Mouse (Mus musculus): ENCODE results near the gene Ttc16.

Gene Ttc16

DNA sequence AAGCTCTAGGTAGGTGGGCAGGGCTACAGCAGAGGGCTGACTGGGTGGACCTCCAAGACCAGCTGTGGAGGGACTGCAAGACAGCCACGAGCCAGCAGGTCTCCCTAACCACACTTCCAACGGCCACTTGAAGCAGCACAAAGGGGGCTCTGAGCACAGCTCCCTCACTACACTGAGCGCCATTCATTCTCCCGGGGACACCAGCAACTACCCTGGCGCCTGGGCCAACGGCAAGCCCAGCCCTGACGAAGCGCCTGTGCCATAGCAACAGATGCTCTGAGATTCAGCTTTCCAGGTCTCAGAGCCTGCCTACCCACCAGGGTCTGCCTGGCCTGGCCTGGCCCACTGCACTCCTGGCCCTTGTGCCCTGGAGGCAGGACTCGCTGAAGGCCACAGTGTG lies 56.7 kb downstream of the Ttc16 start:
- peak; percentile 79 to 82 for DNase-seq (ENCODE audit: low spot score in 2 of 2)

DNA sequence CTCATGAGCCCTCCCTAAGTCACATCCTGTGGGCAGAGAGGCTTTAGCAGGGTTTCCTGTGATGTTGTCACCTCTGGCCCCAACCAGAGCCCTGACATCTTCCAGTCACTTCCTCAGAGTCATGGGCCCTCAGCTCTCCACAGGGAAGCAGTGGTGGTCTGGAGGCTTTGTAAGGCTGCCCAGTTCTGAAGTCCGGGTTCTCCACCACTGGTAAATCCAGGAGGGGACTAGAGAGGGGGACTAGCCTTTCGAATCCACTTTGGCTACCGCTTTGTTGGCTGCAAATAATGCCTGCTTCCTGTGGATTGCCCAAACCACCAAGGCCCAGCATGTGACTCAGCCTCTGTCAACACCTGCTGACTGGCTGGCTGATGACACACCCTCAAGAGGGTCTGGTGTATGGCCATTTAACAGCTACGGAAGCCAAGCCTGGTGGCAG lies 60.4 kb downstream of the Ttc16 start:
- no peak for DNase-seq (ENCODE audit: low spot score in 2 of 2)

DNA sequence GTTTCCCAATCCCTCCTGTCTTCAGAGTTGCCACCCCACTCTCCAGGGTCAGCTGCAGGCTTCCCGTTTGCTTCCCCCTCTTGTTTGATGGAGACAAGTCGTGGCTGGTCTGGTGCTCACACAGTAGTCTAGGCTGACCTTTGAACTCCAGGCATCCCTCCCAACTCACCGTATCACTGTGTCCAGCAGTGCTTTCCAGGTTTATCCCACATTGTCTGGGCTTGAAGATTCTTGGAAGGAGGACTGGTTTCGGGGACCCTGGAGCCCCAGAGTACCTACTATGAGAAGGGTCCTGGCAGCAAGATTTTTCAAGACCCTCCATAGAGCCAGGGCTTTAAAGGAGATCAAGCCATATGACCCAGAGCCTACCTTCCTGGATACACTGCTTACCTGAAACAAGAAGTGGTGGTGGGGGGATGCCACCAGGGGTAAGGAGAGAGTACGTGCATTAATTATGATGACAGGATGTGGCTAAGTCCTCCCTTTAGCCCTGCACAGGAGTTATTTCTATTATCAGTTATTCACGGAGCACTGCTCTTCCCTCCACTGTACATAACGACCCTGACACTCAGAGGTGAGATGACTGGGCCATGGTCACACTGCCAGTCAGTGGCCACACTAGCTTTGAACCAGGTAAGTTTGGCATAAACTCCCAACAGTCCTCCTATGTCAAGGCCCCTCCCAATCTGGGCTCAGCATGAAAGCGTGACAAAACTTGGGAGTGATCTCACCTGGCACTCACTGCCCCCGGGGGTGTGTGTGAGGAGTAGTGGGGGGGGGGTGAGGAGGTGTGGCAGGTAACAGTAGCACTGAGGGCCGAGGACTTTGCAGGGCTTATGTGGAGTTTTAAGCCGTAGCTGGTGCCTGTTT lies 61.1 kb downstream of the Ttc16 start:
- DNase-seq (ENCODE audit: low spot score in 2 of 2): peak in 1 of 2 experiments; percentile 55

DNA sequence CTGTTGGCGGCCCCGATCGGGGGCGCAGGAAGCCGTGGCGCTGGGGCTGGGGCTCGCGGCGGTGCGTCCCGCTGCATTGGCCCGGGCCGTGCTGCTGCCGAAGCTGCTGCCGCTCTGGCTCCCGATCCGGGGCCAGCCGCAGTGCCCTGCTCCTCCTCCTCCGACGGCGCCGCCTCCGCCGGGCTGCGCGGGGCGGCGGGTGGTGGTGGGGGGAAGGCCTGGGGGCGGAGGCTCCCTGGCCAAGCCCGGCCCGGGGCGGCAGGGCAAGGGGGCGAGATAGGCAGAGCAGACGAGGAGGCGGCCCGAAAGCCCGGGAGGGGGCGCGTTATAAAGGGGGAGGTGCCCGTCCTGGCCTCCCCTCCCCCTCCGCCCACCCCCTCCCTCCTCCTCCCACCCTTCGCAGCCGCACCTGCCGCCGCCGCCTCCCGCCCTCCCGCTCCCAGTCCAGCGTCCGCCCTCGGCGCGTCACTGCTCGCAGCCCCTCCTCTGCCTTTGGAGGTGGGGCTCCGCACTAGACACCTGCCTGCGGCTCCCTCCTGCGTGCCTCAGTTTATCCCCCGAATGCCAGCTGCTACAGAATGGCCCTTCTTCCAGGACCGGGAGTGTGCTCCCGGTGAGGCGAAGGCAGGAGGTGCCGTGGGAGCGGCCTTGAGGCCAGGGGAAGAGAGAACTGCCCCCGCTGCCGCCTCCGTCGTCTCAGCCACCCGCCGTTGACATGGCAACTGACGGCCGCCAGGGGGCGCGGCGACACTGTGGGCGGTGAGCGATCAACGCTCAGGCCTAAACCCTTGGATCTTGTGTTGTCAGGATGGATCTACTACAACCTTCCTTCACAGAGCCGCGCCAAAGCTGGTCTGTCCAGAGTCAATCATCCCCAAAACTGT lies 62.3 kb downstream of the Ttc16 start, which contains the start of gene Cdk9:
Gene Cdk9, minus strand, starts transcription at position 143 of the 884 bp plus-strand sequence.
- peak; percentile 93 for DNase-seq (ENCODE audit: low spot score in 2 of 2)

DNA sequence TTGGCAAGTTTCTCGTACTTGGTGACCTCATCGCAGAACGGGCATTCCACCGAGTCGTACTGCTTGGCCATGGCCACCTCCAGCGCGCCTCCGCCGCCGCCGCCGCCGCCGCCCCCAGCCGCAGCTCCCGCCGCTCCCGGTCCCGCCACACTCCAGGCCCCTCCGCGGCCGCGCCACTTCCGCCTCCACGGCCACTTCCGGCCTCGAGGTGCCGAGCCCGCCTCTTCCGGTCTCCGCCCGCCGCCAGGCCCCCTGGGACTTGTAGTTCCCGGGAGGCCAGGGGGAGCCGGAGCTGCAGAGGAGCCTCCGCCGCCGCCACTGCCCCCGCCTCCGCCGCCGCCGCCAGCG lies 62.9 kb downstream of the Ttc16 start:
- DNase-seq (ENCODE audit: low spot score in 2 of 2): peak; percentile 94 to 95

DNA sequence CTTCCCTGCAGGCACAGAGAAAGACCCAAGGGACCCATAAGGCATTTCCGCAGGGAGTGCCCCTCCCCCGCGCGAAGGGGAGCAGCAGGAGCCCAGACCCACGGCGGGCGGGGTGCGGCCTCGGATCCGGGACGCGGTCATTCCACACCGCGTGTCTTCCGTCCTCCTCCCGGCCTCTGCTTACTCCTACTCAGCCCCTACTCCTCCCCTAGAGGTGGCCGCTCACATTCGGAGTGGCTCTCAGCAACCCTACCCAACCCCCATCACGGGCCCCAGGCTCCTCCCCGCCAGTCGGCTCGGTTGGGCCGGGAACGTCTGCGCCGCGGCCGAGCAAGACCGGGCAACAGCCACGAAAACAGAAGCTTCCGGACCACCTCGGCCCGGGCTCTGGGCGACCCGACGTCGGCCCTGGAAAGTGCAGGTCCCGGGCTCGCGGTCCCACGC lies 63.3 kb downstream of the Ttc16 start:
- DNase-seq (ENCODE audit: low spot score in 2 of 2): peak; percentile 68 to 76

DNA sequence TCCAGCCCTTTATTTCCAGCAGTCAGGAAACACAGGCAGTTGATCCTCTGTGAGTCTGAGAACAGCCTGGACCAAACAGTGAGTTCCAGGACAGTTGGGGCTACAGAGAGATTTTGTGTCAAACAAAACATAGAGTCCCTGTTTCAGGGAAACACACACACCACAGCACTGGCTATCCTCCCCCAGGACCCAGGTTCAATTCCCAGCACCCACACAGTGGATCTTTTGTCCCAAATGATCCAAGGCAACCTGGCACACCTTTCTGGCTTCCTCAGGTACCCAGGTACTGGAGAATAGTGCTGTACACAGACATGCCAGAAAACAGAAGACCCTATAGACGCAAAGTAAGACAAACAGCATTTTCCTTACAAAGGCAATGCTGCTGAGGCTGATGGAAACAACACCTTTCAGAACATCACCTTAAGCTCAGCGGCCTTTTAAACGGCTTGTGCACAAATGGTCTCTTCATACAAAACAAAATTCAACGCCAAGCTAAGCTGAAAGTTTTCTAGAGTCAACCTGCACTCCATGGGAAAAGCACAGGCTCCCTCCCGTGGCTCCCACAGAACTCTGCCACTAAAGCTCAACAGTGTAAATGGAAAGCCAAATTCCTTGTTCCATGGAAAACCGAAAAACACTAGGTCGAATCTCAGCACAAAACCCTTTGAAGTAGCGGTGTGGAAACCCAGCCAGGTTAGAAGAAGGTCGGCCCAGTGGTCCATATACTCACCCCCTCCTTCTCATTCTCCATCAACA lies 64.0 kb downstream of the Ttc16 start:
- DNase-seq (ENCODE audit: low spot score in 2 of 2): no peak

DNA sequence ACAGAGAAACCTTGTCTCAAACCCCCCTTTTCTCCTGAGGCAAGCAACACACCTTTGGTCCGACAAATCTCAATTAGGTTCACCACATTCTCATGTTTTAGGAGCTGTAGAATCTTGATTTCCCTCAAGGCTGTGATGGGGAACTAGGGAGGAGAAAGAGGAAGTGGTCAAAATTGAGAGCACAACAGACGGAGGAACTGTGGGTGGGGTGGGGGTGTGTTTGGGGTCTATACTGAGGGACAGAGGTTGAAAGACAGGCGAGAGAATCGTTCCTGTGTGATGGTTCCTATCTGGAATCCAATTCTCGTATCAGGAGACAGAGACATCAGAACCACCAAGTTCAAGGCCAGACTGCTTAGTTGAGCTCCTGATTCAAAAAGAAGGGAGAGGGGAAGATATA lies 65.0 kb downstream of the Ttc16 start:
- DNase-seq (ENCODE audit: low spot score in 2 of 2): no peak

DNA sequence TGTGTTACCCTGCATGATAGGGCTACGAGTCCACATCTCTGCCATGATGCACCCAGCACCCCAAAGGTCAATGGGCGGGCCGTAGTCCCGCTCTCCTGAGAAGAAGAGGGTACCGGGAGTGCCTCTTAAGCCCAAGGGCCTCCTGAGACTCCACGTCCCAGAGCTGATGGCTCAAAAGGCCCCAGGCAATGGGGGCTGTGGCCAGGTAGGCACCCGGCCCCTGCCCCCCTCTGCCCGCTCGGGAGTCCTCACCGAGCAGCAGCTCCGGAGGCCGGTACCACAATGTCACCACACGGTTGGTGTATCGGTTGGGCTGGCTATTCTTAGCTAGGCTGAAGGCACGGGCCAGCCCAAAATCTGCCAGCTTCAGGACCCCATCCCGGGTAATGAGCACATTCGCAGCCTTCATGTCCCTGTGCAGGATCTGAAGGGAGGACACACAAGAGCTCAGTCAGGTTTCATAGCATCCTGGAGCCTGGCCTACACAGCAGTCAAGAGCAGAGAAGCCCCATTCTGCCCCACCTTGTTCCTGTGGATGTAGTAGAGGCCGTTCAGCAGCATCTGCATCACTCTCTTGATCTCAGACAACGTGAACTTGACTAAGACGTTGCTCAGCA lies 65.8 kb downstream of the Ttc16 start:
- DNase-seq (ENCODE audit: low spot score in 2 of 2): no peak

DNA sequence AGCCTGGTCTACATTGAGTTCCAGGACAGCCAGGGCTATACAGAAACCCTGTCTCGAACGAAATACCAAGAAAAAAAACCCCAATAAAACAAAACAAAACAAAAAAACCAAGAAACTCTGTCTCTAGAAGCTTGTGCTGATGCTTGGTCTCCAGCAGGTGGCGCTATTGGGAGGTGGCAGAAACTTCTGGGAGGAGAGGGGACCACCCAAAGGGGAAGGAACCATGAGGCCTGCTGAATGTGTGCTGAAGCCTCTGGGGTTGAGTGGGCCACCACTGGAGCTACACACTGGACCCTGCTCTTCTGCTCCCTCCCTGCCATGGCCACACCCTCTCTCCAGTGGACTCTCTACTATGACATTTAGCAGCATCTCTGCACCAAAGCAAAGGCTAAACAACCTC lies 66.8 kb downstream of the Ttc16 start:
- DNase-seq (ENCODE audit: low spot score in 2 of 2): peak in 1 of 2 experiments; percentile 67
